Mouse (Mus musculus): ENCODE measurements around the gene Adar.
"Not testable (repeated sequence)": the region's sequence is repeated elsewhere in the genome, so short reads cannot be mapped to it uniquely, and the experiment has no call there.

DNA sequence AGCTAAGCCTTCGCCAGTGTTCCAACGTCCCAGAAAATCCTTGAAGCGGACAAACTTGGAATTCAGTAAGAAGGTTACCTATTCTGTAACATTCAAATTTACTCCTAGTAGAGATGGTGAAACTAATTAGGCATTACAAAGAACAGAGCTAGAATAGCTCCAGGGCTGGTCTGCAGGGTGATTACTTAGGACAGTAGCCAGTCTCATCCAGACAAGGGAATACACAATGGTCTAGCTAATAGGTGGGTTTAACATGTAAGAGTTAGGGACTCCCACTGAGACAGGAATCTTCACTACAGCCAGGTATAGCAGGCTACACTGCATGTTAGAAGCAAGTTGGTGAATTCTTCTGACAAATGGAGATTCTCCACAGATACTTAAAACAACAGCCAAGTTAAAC, 85.3 kb downstream of the Adar start:
- not testable (repeated sequence) for TF ChIP-seq CTCF (IDR thresholded peaks at IDR 0.05; ENCODE audit: borderline replicate concordance, insufficient read depth, low read length); POLR2A (IDR thresholded peaks at IDR 0.05; ENCODE audit: low read depth, low read length)

Data from embryonic fibroblast, embryonic 13.5 days (primary cell).